Mouse (Mus musculus): Measurements from ENCODE around the gene Gabrb2. TPM values are rescaled to one million over a fixed set of nuclear protein-coding genes. Genes with fewer than 3 reads are reported as not detected.

Gene Gabrb2
- 0.84 and 1.3 TPM in 2 replicates for polyA plus RNA-seq (2011; ENCODE audit: insufficient read length, low read depth, missing spikeins)

DNA sequence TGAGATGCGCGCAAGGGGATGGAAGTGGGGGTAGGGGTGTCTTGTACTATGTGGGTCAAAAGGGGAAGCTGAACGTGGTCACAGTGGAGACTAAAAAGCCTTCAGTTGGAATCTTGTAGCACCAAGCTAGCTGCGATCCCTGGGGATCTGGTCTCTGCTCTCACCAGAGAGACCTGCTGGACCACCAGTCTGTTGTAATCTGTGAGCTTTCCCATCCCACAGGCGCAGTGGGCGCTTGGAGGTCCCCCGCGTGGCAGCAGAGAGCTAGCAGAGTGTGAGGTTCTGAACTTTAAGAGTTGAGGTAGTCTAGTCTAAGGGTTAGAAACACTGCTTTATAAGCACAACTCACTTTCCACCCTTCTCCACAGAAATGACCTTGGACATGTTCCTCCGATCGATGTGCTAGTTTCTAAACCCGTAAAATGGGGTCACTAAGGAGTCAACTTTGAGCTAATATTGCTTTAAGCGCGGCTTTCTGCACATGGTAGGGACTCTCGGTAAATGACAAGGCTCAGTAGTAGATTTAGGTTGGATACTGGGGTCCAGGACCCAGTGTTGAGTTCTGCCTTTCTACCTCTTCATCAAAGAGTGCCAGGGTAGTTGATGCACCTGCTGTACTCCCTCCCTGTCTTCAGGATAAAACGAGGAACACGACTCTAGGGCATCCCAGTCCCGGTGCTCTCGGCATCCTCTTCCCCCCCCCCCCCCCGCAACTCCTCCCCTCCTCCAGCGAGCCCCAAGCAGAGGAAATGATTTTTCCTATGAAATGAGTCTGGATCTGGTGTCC lies at the start of gene Gabrb2:
Gene Gabrb2, plus strand, starts transcription at position 762 of the 787 bp plus-strand sequence.
- no peak for TF ChIP-seq CTCF (IDR thresholded peaks at IDR 0.05; ENCODE audit: borderline replicate concordance, insufficient read depth, low read length)
- no peak for TF ChIP-seq POLR2A (IDR thresholded peaks at IDR 0.05; ENCODE audit: low read depth, low read length)
- H3K4me1 ChIP-seq (ENCODE audit: control insufficient read depth, insufficient read depth, low read length), result no peaks in the 10 kb centered on the region
- no peak within 1 kb of the TSS for H3K27ac ChIP-seq (ENCODE audit: insufficient read depth, low read length)
- peak within 1 kb of the TSS; percentile 52 for H3K4me3 ChIP-seq (ENCODE audit: insufficient read depth, low read length)

GRCm38 (mm10) chr11:42378983-42379382 lies 40.6 kb upstream of the Gabrb2 start:
- no peak overlapping the region for H3K4me3 ChIP-seq (ENCODE audit: insufficient read depth, low read length)
- H3K4me1 ChIP-seq (ENCODE audit: control insufficient read depth, insufficient read depth, low read length), result no peaks in the 10 kb centered on the region
- TF ChIP-seq POLR2A (IDR thresholded peaks at IDR 0.05; ENCODE audit: low read depth, low read length) (no peak), CTCF (IDR thresholded peaks at IDR 0.05; ENCODE audit: borderline replicate concordance, insufficient read depth, low read length) (no peak)
- no peak overlapping the region for H3K27ac ChIP-seq (ENCODE audit: insufficient read depth, low read length)

- Histone ChIP-seq H3K4me1 (ENCODE audit: control insufficient read depth, insufficient read depth, low read length) (no peaks in the 10 kb centered on the region), H3K27ac (ENCODE audit: insufficient read depth, low read length) (no peak overlapping the region), H3K4me3 (ENCODE audit: insufficient read depth, low read length) (no peak overlapping the region)
- TF ChIP-seq CTCF (IDR thresholded peaks at IDR 0.05; ENCODE audit: borderline replicate concordance, insufficient read depth, low read length) (no peak), POLR2A (IDR thresholded peaks at IDR 0.05; ENCODE audit: low read depth, low read length) (no peak)
Observed at GRCm38 (mm10) chr11:42386486-42386885, 33.1 kb upstream of the Gabrb2 start.

- TF ChIP-seq CTCF (IDR thresholded peaks at IDR 0.05; ENCODE audit: borderline replicate concordance, insufficient read depth, low read length), result no peak
- TF ChIP-seq POLR2A (IDR thresholded peaks at IDR 0.05; ENCODE audit: low read depth, low read length), result no peak
- no peak overlapping the region for H3K27ac ChIP-seq (ENCODE audit: insufficient read depth, low read length)
- H3K4me1 ChIP-seq (ENCODE audit: control insufficient read depth, insufficient read depth, low read length), result no peaks in the 10 kb centered on the region
- H3K4me3 ChIP-seq (ENCODE audit: insufficient read depth, low read length), result no peak overlapping the region
Observed at GRCm38 (mm10) chr11:42390682-42391290, 28.8 kb upstream of the Gabrb2 start.

GRCm38 (mm10) chr11:42393451-42393850 lies 26.1 kb upstream of the Gabrb2 start:
- Histone ChIP-seq H3K27ac (ENCODE audit: insufficient read depth, low read length) (no peak overlapping the region), H3K4me1 (ENCODE audit: control insufficient read depth, insufficient read depth, low read length) (no peaks in the 10 kb centered on the region), H3K4me3 (ENCODE audit: insufficient read depth, low read length) (no peak overlapping the region)
- TF ChIP-seq POLR2A (IDR thresholded peaks at IDR 0.05; ENCODE audit: low read depth, low read length) (no peak), CTCF (IDR thresholded peaks at IDR 0.05; ENCODE audit: borderline replicate concordance, insufficient read depth, low read length) (no peak)

GRCm38 (mm10) chr11:42419791-42420633 lies 455 bp downstream of the Gabrb2 start:
- TF ChIP-seq CTCF (IDR thresholded peaks at IDR 0.05; ENCODE audit: borderline replicate concordance, insufficient read depth, low read length) (no peak), POLR2A (IDR thresholded peaks at IDR 0.05; ENCODE audit: low read depth, low read length) (no peak)
- H3K4me1 ChIP-seq (ENCODE audit: control insufficient read depth, insufficient read depth, low read length), result no peaks in the 10 kb centered on the region
- peak overlapping the region; percentile 52 for H3K4me3 ChIP-seq (ENCODE audit: insufficient read depth, low read length)
- no peak overlapping the region for H3K27ac ChIP-seq (ENCODE audit: insufficient read depth, low read length)

- H3K4me1 ChIP-seq (ENCODE audit: control insufficient read depth, insufficient read depth, low read length), result no peaks in the 10 kb centered on the region
- no peak overlapping the region for H3K27ac ChIP-seq (ENCODE audit: insufficient read depth, low read length)
- no peak for TF ChIP-seq CTCF (IDR thresholded peaks at IDR 0.05; ENCODE audit: borderline replicate concordance, insufficient read depth, low read length)
- no peak for TF ChIP-seq POLR2A (IDR thresholded peaks at IDR 0.05; ENCODE audit: low read depth, low read length)
- peak overlapping the region; percentile 62 for H3K4me3 ChIP-seq (ENCODE audit: insufficient read depth, low read length)
Observed at GRCm38 (mm10) chr11:42420634-42421470, 1.3 kb downstream of the Gabrb2 start.

- no peaks in the 10 kb centered on the region for H3K4me1 ChIP-seq (ENCODE audit: control insufficient read depth, insufficient read depth, low read length)
- TF ChIP-seq CTCF (IDR thresholded peaks at IDR 0.05; ENCODE audit: borderline replicate concordance, insufficient read depth, low read length) (peak; percentile 75), POLR2A (IDR thresholded peaks at IDR 0.05; ENCODE audit: low read depth, low read length) (no peak)
- no peak overlapping the region for H3K4me3 ChIP-seq (ENCODE audit: insufficient read depth, low read length)
- no peak overlapping the region for H3K27ac ChIP-seq (ENCODE audit: insufficient read depth, low read length)
Observed at GRCm38 (mm10) chr11:42423231-42423630, 3.7 kb downstream of the Gabrb2 start.

DNA sequence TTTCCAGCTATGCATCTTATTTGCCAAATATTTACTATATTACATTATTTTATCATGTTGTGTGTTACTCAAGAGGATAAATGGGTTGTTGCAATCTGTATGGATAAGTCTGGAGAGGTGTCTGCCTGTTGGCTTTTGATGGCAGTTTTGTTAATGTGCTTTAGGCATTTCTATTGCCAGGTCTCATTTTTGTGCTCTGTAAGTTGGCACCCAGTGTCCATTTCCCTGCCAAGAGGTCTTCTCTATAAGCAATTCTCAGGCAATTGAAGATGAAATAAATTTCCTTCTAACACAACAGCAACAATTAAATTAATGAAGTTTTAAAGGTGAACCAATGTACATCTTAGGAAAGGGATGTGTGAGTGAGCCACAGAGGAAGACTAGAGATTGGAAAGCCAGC lies 11.9 kb downstream of the Gabrb2 start:
- Histone ChIP-seq H3K4me1 (ENCODE audit: control insufficient read depth, insufficient read depth, low read length) (no peaks in the 10 kb centered on the region), H3K27ac (ENCODE audit: insufficient read depth, low read length) (no peak overlapping the region), H3K4me3 (ENCODE audit: insufficient read depth, low read length) (no peak overlapping the region)
- no peak for TF ChIP-seq POLR2A (IDR thresholded peaks at IDR 0.05; ENCODE audit: low read depth, low read length)
- TF ChIP-seq CTCF (IDR thresholded peaks at IDR 0.05; ENCODE audit: borderline replicate concordance, insufficient read depth, low read length), result no peak

All from embryonic fibroblast, embryonic 13.5 days (primary cell).